Mouse (Mus musculus) olfactory bulb, adult 2 months (tissue): Measurements from ENCODE around the gene Arpc4.

Source experiments
- CTCF ChIP-seq: fragments of 200-500 bp; IDR thresholded peaks from 2 replicates; pipeline ENCODE4 v1.5.1; 2012; ENCODE audit warnings: low read depth, mild to moderate bottlenecking, low read length, moderate library complexity; ENCODE audit not compliant: insufficient read depth
- POLR2A ChIP-seq: fragments of 200-500 bp; IDR thresholded peaks from 2 replicates; pipeline ENCODE4 v1.6.1; 2012; ENCODE audit warnings: mild to moderate bottlenecking, low read depth, low read length, moderate library complexity; ENCODE audit not compliant: insufficient read depth

- TF ChIP-seq POLR2A (peak; percentile 70), CTCF (no peak)
Observed at GRCm38 (mm10) chr6:113343177-113344092, 34.5 kb upstream of the Arpc4 start, which contains the start of gene Camk1.
